Mouse (Mus musculus): Measurements from ENCODE around the gene Kctd11. TPM values are rescaled to one million over a fixed set of nuclear protein-coding genes. Genes with fewer than 3 reads are reported as not detected.
A peak's percentile ranks its signal among the peaks of the same experiment; 100 is the strongest.

Kctd11 gene
- polyA plus RNA-seq, 1 experiment from 2014 or later: 6.4 TPM

- H3K27ac ChIP-seq (ENCODE audit: low read depth, low read length): no peak overlapping the region
- no peaks in the 10 kb centered on the region for H3K9me3 ChIP-seq (ENCODE audit: control insufficient read depth, low read length)
- H3K4me3 ChIP-seq (ENCODE audit: low read length): no peak overlapping the region; the same call in 1 of the 2 replicates
- H3K4me1 ChIP-seq (ENCODE audit: control insufficient read depth, insufficient read depth, low read length): peaks cover 29% of the 10 kb centered on the region
- H3K36me3 ChIP-seq (ENCODE audit: control insufficient read depth, insufficient read depth, low read length): no peaks in the 10 kb centered on the region
- 79% methylated on average over 6 of the region's 6 CpGs for WGBS
- no peak overlapping the region for H3K9ac ChIP-seq (ENCODE audit: low read depth, low read length)
- ATAC-seq (ENCODE audit: low FRiP score, low TSS enrichment): no peak
- peak overlapping the region; percentile 81 for H3K4me2 ChIP-seq (replicated peaks; ENCODE audit: low read depth, low read length)
- H3K27me3 ChIP-seq (ENCODE audit: control insufficient read depth, insufficient read depth, low read length): no peaks in the 10 kb centered on the region
These were observed 2.3 kb downstream of the Kctd11 start for GRCm38 (mm10) chr11:69878952-69879351.

GRCm38 (mm10) chr11:69878399-69878798, 2.8 kb downstream of the Kctd11 start:
- Histone ChIP-seq H3K36me3 (ENCODE audit: control insufficient read depth, insufficient read depth, low read length) (no peaks in the 10 kb centered on the region), H3K9ac (ENCODE audit: low read depth, low read length) (no peak overlapping the region), H3K27me3 (ENCODE audit: control insufficient read depth, insufficient read depth, low read length) (no peaks in the 10 kb centered on the region), H3K27ac (ENCODE audit: low read depth, low read length) (no peak overlapping the region), H3K4me2 (replicated peaks; ENCODE audit: low read depth, low read length) (no peak overlapping the region), H3K4me1 (ENCODE audit: control insufficient read depth, insufficient read depth, low read length) (peaks cover 29% of the 10 kb centered on the region), H3K4me3 (ENCODE audit: low read length) (no peak overlapping the region), H3K9me3 (ENCODE audit: control insufficient read depth, low read length) (no peaks in the 10 kb centered on the region)
- ATAC-seq (ENCODE audit: low FRiP score, low TSS enrichment): no peak
- 85% methylated on average over 3 of the region's 3 CpGs for WGBS

- Histone ChIP-seq H3K36me3 (ENCODE audit: control insufficient read depth, insufficient read depth, low read length) (no peaks in the 10 kb centered on the region), H3K27ac (ENCODE audit: low read depth, low read length) (no peak within 1 kb of the TSS), H3K27me3 (ENCODE audit: control insufficient read depth, insufficient read depth, low read length) (no peaks in the 10 kb centered on the region), H3K9ac (ENCODE audit: low read depth, low read length) (0 out of 2 replicates have a peak within 1 kb of the TSS, but pooled peaks have one; percentile 14), H3K4me1 (ENCODE audit: control insufficient read depth, insufficient read depth, low read length) (peaks cover 29% of the 10 kb centered on the region), H3K4me2 (replicated peaks; ENCODE audit: low read depth, low read length) (peak within 1 kb of the TSS; percentile 20; the same call in 1 of the 2 replicates), H3K9me3 (ENCODE audit: control insufficient read depth, low read length) (no peaks in the 10 kb centered on the region), H3K4me3 (ENCODE audit: low read length) (no peak within 1 kb of the TSS; the same call in 1 of the 2 replicates)
- no peak for ATAC-seq (ENCODE audit: low FRiP score, low TSS enrichment)
- WGBS: 89% methylated on average over 11 of the region's 11 CpGs
These were observed 3.3 kb downstream of the Kctd11 start, which contains the start of gene Tmem95 for GRCm38 (mm10) chr11:69877878-69878277. Gene Tmem95 (minus strand): TSS chr11:69878018.

GRCm38 (mm10) chr11:69876867-69877266, 4.3 kb downstream of the Kctd11 start:
- H3K27me3 ChIP-seq (ENCODE audit: control insufficient read depth, insufficient read depth, low read length): no peaks in the 10 kb centered on the region
- WGBS: 5% methylated on average over 12 of the region's 12 CpGs
- 0 out of 2 replicates have a peak, but pooled peaks have one; percentile 22 for ATAC-seq (ENCODE audit: low FRiP score, low TSS enrichment)
- H3K27ac ChIP-seq (ENCODE audit: low read depth, low read length): no peak overlapping the region
- peak overlapping the region; percentile 20; the same call in 1 of the 2 replicates for H3K4me2 ChIP-seq (replicated peaks; ENCODE audit: low read depth, low read length)
- H3K9me3 ChIP-seq (ENCODE audit: control insufficient read depth, low read length): no peaks in the 10 kb centered on the region
- H3K4me3 ChIP-seq (ENCODE audit: low read length): no peak overlapping the region; the same call in 1 of the 2 replicates
- peaks cover 24% of the 10 kb centered on the region for H3K4me1 ChIP-seq (ENCODE audit: control insufficient read depth, insufficient read depth, low read length)
- H3K36me3 ChIP-seq (ENCODE audit: control insufficient read depth, insufficient read depth, low read length): no peaks in the 10 kb centered on the region
- H3K9ac ChIP-seq (ENCODE audit: low read depth, low read length): 0 out of 2 replicates have a peak overlapping the region, but pooled peaks have one; percentile 14

GRCm38 (mm10) chr11:69876186-69876585, 5.0 kb downstream of the Kctd11 start:
- no peak overlapping the region for H3K9ac ChIP-seq (ENCODE audit: low read depth, low read length)
- ATAC-seq (ENCODE audit: low FRiP score, low TSS enrichment): no peak
- H3K4me1 ChIP-seq (ENCODE audit: control insufficient read depth, insufficient read depth, low read length): peaks cover 19% of the 10 kb centered on the region
- 59% methylated on average over 7 of the region's 7 CpGs for WGBS
- H3K4me3 ChIP-seq (ENCODE audit: low read length): no peak overlapping the region
- no peaks in the 10 kb centered on the region for H3K27me3 ChIP-seq (ENCODE audit: control insufficient read depth, insufficient read depth, low read length)
- H3K27ac ChIP-seq (ENCODE audit: low read depth, low read length): no peak overlapping the region
- H3K9me3 ChIP-seq (ENCODE audit: control insufficient read depth, low read length): no peaks in the 10 kb centered on the region
- H3K36me3 ChIP-seq (ENCODE audit: control insufficient read depth, insufficient read depth, low read length): no peaks in the 10 kb centered on the region
- H3K4me2 ChIP-seq (replicated peaks; ENCODE audit: low read depth, low read length): no peak overlapping the region

GRCm38 (mm10) chr11:69872451-69872850, 8.8 kb downstream of the Kctd11 start:
- Histone ChIP-seq H3K36me3 (ENCODE audit: control insufficient read depth, insufficient read depth, low read length) (no peaks in the 10 kb centered on the region), H3K9ac (ENCODE audit: low read depth, low read length) (no peak overlapping the region), H3K9me3 (ENCODE audit: control insufficient read depth, low read length) (no peaks in the 10 kb centered on the region), H3K27ac (ENCODE audit: low read depth, low read length) (no peak overlapping the region), H3K4me2 (replicated peaks; ENCODE audit: low read depth, low read length) (no peak overlapping the region), H3K4me3 (ENCODE audit: low read length) (no peak overlapping the region), H3K4me1 (ENCODE audit: control insufficient read depth, insufficient read depth, low read length) (peaks cover 4% of the 10 kb centered on the region; the same call in 1 of the 2 replicates), H3K27me3 (ENCODE audit: control insufficient read depth, insufficient read depth, low read length) (no peaks in the 10 kb centered on the region)
- 63% methylated on average over 4 of the region's 4 CpGs for WGBS
- no peak for ATAC-seq (ENCODE audit: low FRiP score, low TSS enrichment)

GRCm38 (mm10) chr11:69871822-69872221, 9.4 kb downstream of the Kctd11 start:
- Histone ChIP-seq H3K36me3 (ENCODE audit: control insufficient read depth, insufficient read depth, low read length) (no peaks in the 10 kb centered on the region), H3K9me3 (ENCODE audit: control insufficient read depth, low read length) (no peaks in the 10 kb centered on the region), H3K4me2 (replicated peaks; ENCODE audit: low read depth, low read length) (no peak overlapping the region), H3K4me1 (ENCODE audit: control insufficient read depth, insufficient read depth, low read length) (no peaks in the 10 kb centered on the region), H3K9ac (ENCODE audit: low read depth, low read length) (no peak overlapping the region), H3K27me3 (ENCODE audit: control insufficient read depth, insufficient read depth, low read length) (no peaks in the 10 kb centered on the region), H3K27ac (ENCODE audit: low read depth, low read length) (no peak overlapping the region), H3K4me3 (ENCODE audit: low read length) (no peak overlapping the region)
- WGBS: 92% methylated on average over 7 of the region's 7 CpGs
- ATAC-seq (ENCODE audit: low FRiP score, low TSS enrichment): no peak

- no peaks in the 10 kb centered on the region for H3K4me1 ChIP-seq (ENCODE audit: control insufficient read depth, insufficient read depth, low read length)
- H3K27ac ChIP-seq (ENCODE audit: low read depth, low read length): no peak overlapping the region
- no peaks in the 10 kb centered on the region for H3K27me3 ChIP-seq (ENCODE audit: control insufficient read depth, insufficient read depth, low read length)
- no peak overlapping the region for H3K4me2 ChIP-seq (replicated peaks; ENCODE audit: low read depth, low read length)
- no peaks in the 10 kb centered on the region for H3K36me3 ChIP-seq (ENCODE audit: control insufficient read depth, insufficient read depth, low read length)
- no peak overlapping the region for H3K9ac ChIP-seq (ENCODE audit: low read depth, low read length)
- no peak overlapping the region for H3K4me3 ChIP-seq (ENCODE audit: low read length)
- 94% methylated on average over 2 of the region's 2 CpGs for WGBS
- H3K9me3 ChIP-seq (ENCODE audit: control insufficient read depth, low read length): no peaks in the 10 kb centered on the region
- no peak for ATAC-seq (ENCODE audit: low FRiP score, low TSS enrichment)
These were observed 10.7 kb downstream of the Kctd11 start for GRCm38 (mm10) chr11:69870289-69871069.

GRCm38 (mm10) chr11:69867335-69867734, 13.9 kb downstream of the Kctd11 start:
- Histone ChIP-seq H3K36me3 (ENCODE audit: control insufficient read depth, insufficient read depth, low read length) (no peaks in the 10 kb centered on the region), H3K4me2 (replicated peaks; ENCODE audit: low read depth, low read length) (no peak overlapping the region), H3K4me3 (ENCODE audit: low read length) (no peak overlapping the region), H3K9me3 (ENCODE audit: control insufficient read depth, low read length) (no peaks in the 10 kb centered on the region), H3K27me3 (ENCODE audit: control insufficient read depth, insufficient read depth, low read length) (no peaks in the 10 kb centered on the region), H3K27ac (ENCODE audit: low read depth, low read length) (no peak overlapping the region), H3K4me1 (ENCODE audit: control insufficient read depth, insufficient read depth, low read length) (no peaks in the 10 kb centered on the region), H3K9ac (ENCODE audit: low read depth, low read length) (no peak overlapping the region)
- ATAC-seq (ENCODE audit: low FRiP score, low TSS enrichment): no peak
- WGBS: 75% methylated on average over 9 of the region's 9 CpGs

Data from kidney, embryonic 14.5 days (tissue).